In the genomic region with DNA sequence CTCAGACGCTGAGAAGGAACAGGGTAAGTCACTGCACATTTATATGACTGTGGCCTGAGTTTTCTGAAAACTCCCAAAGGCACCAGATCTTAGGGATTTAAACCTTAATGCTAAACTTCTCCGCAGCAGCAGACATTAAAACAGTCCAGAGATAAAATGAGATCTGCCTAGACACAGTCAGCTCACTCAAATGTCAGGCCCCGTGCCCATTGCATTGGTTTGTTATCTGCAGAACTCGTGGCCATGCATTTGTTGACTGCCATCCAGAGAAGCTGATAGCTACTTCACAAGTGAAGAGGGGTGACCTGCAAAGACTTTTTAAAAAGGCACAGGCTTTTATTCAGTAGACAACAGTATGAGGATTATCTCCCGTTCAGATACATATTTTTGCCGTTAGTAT, we compare ENCODE assay signal across 13 mouse cellular contexts.
"Had no signal": no experiment of that assay in that cellular context is flagged by ENCODE, and none has a peak within 500 bp of the region (broad histone marks: within the 10 kb centered on the region; RNA-seq: fewer than 3 reads in every experiment).

No protein-coding gene starts in this region.

- H3K27me3 ChIP-seq: liver, embryonic 15.5 days; midbrain, embryonic 13.5 days had no signal

- ATAC-seq: lung, postnatal 0 days; midbrain, embryonic 13.5 days had no signal

- H3K9ac ChIP-seq: liver, embryonic 15.5 days; midbrain, embryonic 13.5 days had no signal

- H3K27ac ChIP-seq: layer of hippocampus, adult 2 months; limb, embryonic 10.5 days; liver, embryonic 15.5 days; midbrain, embryonic 13.5 days; stomach, postnatal 0 days had no signal

- DNase-seq: kidney, postnatal 10 days; kidney, postnatal 4 days; lung, adult 2 months; lung, postnatal 36 days; right cerebral cortex, postnatal 14 days; thymus, postnatal 4 days had no signal

- H3K36me3 ChIP-seq: limb, embryonic 10.5 days; liver, embryonic 15.5 days; midbrain, embryonic 13.5 days had no signal

- H3K9me3 ChIP-seq: limb, embryonic 10.5 days; liver, embryonic 15.5 days; midbrain, embryonic 13.5 days had no signal

- H3K4me1 ChIP-seq: limb, embryonic 10.5 days; liver, embryonic 15.5 days; midbrain, embryonic 13.5 days had no signal

- H3K4me2 ChIP-seq: liver, embryonic 11.5 days; liver, embryonic 15.5 days; midbrain, embryonic 13.5 days had no signal

- H3K4me3 ChIP-seq: layer of hippocampus, adult 2 months; limb, embryonic 10.5 days; liver, embryonic 15.5 days; midbrain, embryonic 13.5 days had no signal
